Mouse (Mus musculus): ENCODE measurements around the gene Emp1. TPM values are rescaled to one million over a fixed set of nuclear protein-coding genes. Genes with fewer than 3 reads are reported as not detected.
A peak's percentile ranks its signal among the peaks of the same experiment; 100 is the strongest.

Gene Emp1
- total RNA-seq, 2 experiments from 2014 or later, result 89.8 to 92.9 TPM

DNA sequence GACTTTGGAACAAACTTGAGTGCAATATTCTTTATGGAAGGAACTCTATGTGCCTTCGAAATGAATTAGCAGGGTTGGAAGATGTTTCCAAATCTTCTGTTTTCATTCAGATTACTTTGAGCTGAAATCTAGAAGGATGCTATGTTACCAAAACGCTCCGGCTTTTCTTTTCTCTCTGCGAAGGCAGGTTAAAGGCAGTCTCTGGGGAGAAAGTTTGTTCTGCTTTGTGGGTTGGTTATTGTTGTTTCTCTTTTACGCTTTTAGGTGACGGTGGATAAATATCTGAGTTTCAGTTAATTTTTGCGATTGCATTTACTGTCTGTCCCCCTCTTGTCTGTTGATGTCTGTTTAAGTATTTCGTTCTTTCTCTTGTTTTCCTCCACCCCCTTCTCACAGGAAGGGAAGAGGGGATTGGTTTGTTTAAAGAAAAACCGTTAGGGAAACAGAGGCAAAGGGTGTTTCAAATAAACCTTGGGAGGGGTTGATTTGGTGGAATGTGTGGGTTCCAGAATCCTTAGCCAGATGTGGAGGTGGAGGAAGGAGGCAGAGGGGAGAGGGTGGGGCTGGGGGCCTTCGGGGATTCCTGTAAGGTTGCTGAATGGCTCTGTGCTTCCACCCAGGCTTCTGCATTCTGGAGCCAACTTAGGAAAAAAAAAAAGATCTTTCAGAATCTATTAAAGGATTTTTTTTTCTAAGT is 1.1 kb downstream of the Emp1 start:
- DNase-seq, result no peak

DNA sequence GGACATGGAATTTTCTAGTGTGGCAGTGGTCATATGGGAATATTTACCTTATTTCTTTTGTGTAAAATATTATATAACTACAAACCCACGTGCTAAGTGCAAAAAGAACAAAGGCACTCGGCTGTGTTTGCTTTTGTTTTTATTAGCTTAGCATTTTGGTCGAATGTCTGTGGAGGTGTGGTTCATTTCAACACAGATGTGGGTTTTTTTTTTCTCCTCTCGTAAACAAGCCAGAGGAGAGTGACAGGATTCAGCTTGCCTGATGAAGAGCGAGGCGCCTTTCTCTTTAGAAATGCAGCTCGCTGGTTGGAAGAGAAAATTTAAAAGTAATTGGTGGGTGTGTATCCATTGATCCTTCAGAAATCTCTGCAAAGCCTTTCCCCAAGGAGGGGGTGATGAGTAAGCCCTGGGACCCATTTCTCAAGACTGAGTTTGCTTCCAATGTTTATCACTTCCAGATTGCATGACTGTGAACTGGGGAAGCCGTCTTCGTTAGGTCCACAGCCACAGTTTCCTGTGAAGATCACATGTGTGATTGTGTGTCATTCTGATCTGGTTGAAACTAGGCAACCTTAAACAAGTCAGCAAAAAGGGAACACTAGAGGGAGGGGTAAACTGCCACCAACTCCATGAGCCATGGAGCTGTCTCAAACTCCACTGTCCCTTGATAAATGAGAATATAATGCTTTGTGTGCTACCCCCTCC is 1.8 kb downstream of the Emp1 start:
- no peak for DNase-seq

DNA sequence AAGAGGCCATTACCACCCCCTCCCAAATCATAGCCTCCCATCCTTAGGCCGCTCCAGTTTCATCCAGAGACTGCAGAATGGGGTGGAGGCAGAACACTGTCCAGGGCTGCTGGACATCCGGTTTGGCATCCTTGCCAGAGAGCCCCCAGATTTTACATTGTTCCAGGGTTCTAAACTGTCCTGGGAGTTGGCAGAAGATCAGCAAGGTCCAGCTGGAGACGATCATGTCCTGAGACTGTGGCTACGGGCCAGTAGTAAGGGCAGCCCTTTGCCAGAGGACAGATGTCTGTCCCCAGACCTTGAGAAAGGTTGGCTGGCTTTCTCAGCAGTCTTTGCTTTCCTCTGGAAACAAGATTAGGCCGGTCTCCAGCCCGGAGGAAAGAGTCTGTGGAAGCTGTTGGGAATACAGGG is 2.6 kb downstream of the Emp1 start:
- peak; percentile 76 for DNase-seq

DNA sequence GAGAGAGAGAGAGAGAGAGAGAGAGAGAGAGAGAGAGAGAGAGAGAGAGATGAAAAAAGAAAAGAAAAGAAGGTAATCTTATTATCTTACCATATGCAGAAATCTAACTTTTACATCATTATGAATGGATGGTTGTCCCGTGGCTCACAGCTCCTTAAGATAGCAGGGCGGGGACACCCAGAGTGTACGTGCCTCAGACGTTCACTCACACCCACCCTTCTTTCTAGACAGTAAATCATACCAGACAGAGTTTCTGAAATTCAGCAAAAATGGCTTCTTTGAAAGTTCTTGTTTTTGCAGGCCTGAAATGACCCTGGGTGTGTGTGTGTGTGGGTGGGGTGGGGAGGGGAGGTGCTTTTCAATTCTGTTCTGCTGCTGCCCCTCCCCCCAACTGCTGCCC is 3.3 kb downstream of the Emp1 start:
- no peak for DNase-seq

DNA sequence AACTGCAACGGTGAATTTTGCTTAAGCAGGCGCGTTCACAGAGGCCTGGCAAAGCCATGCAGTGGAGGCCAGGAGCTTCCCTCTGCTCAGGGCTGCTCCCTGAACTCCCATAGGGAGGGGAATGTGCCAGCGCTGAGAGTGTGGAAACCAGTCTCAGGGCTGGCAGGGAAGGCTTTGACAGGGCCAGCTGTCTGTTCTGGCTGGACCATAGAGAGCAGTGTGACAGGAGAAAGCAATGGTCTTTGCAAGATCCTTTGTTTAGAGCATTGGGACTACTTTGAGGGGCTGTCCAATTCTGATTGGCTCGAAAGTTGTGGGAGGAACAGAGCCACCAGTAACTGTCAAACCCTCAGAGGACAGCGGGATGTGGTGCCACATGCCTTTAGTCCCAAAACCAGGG is 5.9 kb downstream of the Emp1 start:
- DNase-seq, result peak; percentile 72

DNA sequence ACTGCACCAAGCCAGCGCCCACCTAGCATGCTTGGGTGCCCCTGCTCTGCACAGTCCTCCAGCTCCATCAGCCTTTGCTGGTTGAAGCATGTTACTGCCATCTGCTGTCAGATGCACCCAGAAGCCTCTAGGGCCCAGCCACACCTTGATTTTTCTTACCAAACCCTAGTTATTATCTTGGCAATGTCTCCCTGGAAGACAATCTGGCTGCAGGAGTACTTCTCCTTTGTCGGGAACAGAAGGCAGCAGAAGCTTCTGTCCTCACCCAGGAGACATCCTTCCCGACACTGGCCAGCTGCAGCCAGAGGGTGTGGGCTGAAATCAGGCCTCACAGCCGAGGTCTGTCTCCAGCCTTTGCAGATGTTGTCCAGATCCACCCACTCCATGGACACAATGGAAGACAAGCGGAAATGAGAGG is 7.2 kb downstream of the Emp1 start:
- peak; percentile 29 for DNase-seq

DNA sequence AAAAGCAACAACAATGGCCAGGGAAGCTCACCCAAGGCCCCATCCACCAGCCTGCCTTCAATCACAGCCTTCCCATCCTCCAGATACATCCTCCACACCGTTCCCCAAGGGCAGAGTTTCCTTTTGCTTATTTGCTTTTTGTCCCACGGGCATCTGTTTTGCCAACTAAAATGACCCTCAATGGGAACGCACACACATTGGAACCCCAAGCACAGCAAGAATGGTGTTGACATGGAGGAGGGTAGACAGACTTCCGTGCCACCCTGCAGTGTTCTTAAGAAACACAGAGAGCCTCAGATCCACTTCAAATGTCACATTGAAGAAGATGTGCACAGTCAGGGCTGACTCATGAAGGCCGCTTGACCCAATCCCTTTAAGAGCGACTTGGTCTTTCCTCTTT is 8.6 kb downstream of the Emp1 start:
- no peak for DNase-seq

DNA sequence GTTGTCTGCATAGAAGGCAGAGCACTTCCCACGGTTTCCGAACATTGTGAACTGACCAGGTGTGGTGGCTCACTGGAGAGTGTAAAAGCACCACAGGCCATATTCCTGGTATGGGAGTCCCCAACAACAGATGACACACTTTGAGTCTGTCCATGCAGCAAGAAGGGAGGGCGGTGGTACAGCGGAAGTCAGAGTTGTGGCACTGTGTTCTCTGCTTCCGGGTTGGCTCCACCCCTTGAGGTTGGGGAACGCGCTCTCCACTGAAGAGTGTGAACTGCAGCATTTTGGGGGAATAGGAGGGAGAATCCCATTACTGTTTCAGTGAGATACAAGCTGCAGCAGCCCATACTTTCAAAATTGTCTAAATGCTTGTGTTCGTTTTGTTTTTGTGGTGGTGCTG is 11.0 kb downstream of the Emp1 start:
- DNase-seq, result no peak

DNA sequence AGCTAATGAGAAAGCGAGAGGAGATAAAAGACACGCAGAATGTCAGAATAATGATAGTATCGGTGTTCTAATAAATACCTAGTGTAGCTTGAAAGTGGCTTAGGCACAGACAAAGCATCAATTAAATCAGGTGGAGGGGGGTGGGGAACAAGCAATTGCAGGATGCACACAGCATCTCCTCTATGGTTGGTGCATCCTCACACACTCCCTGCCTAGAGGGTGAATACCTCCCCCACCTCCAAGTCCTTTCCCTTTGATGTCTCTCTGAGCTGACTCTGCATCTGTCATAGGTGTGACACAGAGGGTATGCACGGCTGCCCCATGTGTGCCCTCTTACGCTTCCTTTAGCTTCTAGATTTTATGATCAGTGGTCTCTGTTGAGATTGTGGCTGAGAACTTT is 13.5 kb downstream of the Emp1 start:
- no peak for DNase-seq

DNA sequence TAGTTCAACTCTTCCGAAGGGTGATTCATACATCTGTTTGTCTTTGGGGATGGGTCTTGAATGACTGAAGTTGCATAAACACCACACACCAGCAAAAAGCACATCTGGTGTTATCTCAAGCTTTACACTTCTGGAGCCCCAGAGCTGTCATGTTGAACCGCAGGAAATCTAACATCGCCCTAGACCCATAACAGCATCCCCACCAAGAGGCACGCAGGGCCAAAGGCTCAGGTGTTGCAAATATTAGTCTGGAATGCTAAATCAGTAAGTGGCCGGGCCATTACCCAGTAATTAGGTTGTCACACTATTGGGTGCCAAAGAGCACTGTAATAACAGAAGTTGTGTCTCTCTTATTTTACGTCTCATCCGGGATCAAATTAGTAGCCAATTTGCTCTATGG is 13.9 kb downstream of the Emp1 start:
- DNase-seq, result no peak

DNA sequence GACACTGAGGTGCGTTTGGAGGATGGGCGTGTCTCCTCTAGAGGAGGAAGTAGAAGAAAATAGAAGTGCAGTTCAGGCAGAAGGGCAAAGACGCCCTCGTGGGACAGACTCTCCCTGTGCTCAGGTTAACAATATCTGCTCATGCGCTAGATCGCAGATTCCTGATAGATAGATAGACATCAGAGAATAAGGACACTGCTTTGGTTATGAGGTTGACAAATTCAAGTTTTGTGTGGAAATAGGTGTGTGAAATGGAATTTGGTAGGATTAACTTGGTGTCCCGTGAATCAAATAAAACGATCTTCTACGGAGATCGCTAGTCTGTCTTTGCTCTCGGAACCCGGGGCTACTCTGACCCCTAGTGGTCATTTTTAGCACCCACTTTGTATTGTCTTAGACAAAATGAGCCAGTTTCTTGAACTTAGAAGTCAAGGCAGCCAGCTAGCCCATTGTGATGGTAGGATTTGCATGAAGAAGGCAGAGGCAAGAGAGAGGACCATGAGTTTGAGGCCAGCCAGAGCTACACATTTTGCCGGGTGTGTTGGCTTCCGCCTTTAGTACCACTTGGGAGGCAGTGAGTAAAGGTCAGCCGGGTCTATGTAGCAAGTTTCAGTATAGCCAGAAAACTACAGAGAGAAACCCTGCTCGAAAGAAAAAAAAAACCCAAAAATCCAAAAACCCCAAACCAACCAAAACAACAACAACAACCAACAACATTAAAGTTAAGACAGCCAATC is 15.4 kb downstream of the Emp1 start:
- DNase-seq, result peak; percentile 76

DNA sequence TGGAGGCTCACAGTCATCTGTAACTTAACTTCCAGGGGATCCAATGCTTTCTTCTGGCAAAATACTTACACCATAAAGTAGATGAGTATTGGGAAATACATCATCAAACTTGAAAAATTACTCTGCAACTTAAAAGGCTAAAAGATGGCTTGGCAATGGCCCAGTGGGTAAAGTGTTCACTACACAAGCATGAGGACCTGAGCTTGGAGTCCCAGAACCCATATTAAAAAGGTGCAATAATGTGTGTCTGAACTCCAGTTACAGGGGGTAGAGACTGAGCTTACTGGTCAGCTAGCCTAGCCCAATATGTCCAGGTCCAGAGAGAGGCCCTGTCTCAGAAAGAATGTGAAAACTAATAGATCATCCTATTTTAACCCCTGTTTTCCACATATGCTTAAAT is 21.6 kb downstream of the Emp1 start:
- no peak for DNase-seq

DNA sequence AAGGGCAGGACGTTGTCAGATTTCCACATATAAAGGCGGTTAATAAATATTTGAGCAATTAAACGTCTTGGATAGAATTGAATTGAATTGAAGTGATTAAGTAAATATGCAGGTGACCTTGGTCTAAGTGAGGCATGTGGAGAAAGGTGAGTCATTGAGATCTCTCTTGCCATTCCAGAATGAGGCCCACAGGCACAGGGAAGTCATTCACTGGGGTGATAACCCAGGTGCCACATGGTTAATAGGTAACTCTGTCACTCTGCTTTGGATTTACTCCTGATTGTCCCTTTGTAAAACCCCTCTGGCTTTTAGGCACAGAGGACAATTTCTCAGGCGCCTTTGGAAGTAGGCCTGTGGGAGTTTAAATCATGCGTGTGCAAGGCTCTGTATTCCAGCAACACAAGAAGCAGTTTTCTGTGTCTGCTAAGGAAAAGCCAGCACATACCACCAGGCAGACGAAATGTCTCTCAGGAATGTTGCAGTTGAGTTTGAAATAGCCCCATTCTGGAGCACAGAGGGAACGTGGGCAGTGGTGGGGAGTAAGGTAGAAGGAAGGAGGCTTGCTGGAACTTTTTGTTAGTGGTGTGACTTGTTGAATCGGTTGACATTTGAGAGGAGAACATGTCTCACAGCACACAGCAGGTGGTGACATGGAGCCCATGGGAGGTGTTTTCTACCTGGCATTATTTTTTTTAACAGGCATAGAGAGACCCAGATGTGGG is 23.6 kb downstream of the Emp1 start:
- DNase-seq, result no peak

DNA sequence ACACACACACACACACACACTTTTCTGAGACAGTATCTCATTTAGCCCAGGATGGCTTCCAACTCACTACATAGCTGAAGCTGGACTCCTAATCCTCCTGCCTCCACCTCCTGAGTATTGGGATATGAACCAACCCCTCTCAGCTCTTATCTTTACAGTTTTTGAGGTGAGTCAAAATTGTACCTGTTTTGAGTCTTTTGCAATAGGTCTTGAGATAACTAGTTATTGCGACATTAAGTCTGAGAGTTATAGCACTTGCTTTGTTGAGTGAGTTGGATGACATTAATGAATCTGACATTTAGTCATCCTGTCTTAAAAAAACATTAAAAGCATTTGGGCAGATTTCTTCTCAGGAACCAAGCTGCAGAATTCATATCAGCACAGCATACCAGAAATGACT is 25.3 kb downstream of the Emp1 start:
- DNase-seq, result no peak

DNA sequence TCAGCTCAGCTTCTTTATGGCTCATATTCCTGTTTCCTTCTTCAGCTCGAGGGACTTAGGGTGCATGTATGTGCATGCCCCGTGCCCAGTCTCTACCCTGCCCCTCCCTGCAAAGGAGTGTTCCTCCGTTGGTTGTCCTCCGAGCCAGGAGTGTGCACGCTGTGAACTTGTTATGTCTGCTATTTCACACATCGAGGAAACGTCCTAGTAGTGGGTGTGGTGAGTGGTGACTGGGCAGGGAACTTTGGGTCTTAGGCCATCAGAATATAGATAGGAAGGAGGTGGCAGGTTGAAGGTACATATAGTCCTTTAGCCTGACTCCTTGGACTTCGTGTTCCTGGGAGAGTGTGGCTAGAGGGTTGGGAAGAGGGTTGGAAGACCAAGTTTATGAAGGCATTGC is 26.4 kb downstream of the Emp1 start:
- no peak for DNase-seq

DNA sequence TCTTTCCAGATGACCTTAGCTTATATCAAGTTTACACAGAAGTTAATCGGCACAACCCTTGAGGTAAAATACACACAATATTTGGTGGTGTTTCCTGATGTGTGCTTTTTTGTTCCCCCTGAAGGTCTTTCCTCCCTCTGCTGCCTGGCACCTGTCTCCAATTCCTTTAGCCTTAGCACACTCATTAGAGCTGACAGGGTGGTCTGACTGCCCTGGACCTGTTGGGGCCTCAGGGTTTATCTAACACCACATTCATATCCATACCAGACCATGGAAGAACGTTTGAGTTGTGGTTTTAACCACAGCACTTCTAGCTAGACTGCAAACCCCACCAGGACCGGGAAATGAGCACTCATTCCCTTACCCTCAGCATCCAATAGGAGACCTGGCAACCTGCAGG is 28.1 kb downstream of the Emp1 start:
- no peak for DNase-seq

DNA sequence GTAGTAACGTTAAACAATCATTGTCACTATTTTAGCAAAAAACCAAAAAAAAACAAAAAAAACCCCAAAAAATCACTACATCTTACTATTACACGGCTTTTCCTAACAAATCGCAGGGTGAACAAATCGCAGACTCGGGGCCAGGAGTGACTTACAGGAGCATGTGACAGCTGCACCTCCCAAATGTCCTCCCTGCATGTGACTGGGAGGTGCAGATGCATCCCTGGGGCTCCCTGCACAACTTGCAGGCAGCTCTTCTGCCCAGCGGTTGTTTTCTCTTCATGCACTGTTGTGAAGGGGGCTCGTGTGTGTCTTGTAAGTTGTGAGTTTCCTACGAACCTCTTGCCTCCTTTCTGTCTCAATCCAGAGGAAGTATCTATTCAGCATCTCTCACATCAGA is 33.0 kb downstream of the Emp1 start:
- no peak for DNase-seq

DNA sequence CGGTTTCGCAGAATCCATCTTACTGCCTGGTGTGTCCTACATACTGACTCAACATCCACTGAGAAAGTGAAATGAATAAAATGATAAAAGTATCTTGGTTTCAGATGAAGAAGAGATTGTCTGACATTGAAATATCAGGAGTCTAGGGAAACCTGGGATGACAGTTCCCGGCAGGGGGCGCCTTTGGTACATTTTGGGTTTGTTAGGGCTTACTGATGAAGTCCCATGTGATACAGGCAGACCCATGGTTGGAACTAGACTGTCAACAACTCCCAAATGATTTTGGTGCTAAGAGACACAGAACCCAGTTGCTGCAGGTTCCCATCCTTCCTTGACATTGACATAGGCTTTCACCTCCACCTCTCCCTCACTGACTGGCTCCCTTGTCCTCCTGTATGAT is 34.7 kb downstream of the Emp1 start:
- DNase-seq, result no peak

DNA sequence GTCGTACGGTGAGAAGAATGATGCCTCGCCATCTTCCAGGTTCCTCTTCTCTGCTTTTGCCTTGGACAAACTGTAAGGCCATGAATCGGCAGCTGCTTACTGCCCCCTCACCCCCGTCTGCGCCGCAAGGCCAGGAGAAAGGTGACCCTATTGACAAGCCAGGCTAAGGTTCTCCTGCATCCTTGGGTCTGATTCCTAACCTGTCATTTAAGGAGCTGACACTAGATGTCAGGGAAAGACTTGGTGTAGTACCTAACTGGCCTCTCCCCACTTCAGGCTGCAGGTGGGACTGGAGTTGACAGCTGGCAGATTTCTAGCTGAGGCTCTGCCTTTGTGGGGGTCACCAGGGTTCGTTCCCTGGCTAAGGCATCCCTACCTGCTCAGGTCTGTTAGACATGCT is 35.4 kb downstream of the Emp1 start:
- DNase-seq, result no peak

DNA sequence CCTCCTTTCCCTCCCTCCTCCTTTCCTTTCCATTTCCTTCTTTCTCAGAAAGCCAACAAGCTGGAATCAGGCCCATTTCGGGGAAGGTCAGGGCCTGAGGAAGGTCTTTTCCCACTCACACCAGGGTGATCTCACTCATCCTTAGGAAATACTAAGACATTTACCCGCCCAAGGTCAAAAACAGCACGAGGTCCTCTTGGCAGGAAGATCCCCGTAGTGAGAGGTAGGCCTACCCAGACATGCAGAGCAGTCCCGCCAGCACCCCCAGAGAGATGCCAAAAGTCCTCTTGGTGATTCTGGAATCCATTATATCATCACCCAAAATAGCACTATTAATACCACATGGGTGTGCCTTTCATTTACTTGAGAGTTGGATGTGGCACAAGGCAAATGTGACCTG is 36.5 kb downstream of the Emp1 start:
- peak; percentile 62 for DNase-seq

DNA sequence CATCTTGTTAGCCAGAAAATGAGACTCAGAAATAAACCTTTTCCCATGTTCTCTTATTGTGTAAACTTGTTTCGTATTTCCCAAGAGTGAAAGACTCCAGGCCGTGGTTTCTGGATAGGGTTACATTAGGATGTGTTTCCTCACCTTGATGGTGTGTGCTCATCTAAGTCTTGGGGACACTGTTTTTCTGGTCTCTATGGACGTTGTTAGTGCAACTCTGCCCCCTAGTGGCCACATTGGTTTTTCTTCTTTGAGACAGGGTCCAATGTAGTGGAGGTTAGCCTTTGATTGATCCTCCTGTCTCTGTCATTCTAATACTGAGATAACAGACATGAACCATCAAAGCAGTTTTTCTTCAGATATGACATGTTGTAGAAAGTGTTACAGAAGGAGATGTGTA is 38.0 kb downstream of the Emp1 start:
- peak; percentile 83 for DNase-seq

DNA sequence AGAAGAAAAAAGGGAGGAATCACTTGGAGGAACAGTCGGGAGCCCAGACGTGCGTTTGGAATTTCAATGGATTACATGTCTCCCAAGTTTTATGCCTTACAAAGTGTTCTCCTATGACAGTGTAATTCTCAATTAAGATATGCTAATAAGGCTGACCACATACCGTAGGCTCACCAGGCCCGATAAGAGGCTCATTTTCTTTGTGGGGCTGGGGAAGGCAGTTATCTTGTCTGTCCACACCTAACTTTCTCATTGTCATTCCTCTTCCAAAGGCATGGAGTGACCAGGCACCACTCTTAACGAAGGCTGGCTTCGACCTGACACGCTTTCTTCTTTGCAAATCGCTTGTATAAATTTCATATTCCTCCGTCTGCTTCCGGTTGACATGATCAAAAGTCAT is 42.7 kb downstream of the Emp1 start:
- no peak for DNase-seq

DNA sequence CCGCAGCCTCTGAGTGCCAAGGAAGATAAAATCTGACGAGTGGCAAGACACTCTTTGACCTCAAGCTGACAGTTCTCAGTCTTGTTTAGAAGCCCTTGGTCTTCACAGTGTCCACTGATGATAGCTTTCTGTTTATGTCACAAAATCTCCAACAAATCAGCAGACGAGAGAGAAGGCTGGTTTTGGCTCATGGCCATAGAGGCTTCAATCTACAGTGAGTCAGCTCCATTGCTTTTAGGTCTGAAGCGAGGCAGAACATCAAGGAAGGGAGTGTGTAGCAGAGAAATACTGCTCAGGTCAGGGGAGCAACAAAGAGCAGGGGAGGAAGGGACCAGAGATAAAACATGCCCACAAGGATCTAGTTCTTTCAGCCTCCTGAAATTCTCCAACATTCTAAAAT is 45.0 kb downstream of the Emp1 start:
- peak; percentile 23 for DNase-seq

Data from adrenal gland, postnatal 10 days (tissue).